Mouse (Mus musculus) right cerebral cortex, postnatal 4 days (tissue): Measurements from ENCODE around the gene Cpped1.

Experiments
- DNase-seq: peaks from one replicate; pipeline ENCODE4 v3.0.0-alpha.2; 2022

Cpped1 gene

DNA sequence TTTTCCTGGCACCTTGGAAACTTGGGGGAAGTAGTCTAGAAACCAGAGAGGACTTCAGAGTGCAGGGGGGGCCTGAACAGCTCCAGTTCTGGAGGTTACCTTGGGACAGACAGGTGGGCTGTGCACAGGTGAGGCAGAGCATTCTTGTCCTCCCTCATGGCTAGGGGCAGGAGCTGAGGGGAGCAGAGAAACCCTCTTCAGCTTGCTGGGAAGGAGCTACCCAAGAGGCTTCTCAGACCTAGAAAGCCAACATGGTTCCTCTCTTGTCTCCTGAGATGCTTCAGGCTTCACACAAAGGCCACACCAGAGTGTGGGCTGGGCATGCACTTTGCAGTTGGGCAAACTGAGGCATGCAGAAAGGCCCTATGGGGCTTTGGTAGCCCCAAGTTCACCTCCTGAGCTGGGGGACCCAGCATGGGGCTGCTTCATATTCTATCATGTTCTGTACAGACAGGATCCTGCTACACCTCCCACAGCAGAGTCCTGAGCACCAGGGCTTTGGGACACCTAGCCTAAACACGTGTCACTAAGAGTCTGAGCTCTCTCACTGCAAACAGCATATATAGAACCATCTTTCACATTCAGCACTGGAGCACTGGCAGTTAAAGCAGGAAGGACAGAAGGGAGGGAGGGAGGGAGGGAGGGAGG is 152.5 kb downstream of the Cpped1 start:
- DNase-seq, result no peak

DNA sequence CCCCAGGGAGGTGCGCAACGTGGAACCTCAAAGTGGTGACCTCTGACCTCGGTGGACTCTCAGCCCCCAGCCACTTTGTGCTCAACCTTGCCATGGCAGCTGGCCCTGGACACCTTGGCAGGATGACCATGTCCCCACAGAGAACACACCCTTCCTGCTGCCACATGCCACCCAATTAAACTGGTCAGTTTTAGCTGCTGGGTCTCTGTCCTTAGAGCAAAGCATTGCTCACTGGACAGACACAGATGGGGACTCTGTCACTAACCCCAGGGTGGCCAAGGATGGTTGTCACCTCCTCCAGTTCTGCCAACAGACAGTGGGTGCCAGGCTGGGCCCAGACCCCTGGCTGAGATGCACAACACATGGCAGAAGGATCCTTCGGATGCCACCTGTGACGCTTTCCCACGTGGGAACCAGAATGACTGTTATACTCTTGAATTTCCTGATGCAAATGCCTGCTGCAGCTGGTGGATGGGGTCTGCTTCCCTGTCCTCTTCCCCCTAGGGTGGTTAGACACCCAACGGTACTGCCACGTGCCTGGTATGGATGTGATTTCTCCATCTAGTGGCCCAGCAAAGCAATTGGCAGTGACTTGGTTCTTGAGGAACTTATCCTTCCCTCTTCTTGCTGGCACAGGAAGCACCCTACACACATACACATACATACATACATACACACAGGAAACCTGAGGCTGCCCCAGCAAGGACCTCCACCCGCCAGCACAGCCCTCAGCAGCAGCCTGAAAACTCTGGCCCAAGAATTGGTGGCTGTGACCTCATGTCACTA is 153.8 kb downstream of the Cpped1 start:
- DNase-seq, result no peak

- DNase-seq, result no peak
Observed at GRCm38 (mm10) chr16:11754136-11754535, 155.1 kb downstream of the Cpped1 start.
